ENCODE assay signal across 8 mouse cellular contexts in genomic region chr17:71474128-71474527, GRCm38 (mm10). TPM values are rescaled to one million over a fixed set of nuclear protein-coding genes. Genes with fewer than 3 reads are reported as not detected.
DNase-seq lines count a peak whose midpoint lies in the region; ATAC-seq and TF ChIP-seq lines count a peak whose summit lies in the region.

No protein-coding gene starts in this region.

- ATAC-seq in neural tube, embryonic 14.5 days (ENCODE audit: low read depth), result no peak

- 14% methylated on average over 8 of the region's 8 CpGs for WGBS in spleen, adult 2 months
- 13% methylated on average over 8 of the region's 8 CpGs for WGBS in neural tube, embryonic 14.5 days

- TF ChIP-seq CTCF in spleen, adult 2 months (IDR thresholded peaks at IDR 0.05; ENCODE audit: extremely low read depth, insufficient read depth, insufficient read length, insufficient replicate concordance), result no peak

- H3K4me1 ChIP-seq in spleen, adult 2 months (ENCODE audit: control insufficient read depth, insufficient read depth, insufficient read length), result peaks cover 7% of the 10 kb centered on the region
- peaks cover 8% of the 10 kb centered on the region for H3K4me1 ChIP-seq in neural tube, embryonic 14.5 days (ENCODE audit: control insufficient read depth, insufficient read depth, low read length)

- peak overlapping the region; percentile 95 for H3K4me3 ChIP-seq in spleen, adult 2 months (ENCODE audit: extremely low read depth, insufficient read depth, insufficient read length)
- H3K4me3 ChIP-seq in neural tube, embryonic 14.5 days (ENCODE audit: low read depth, low read length), result peak overlapping the region; percentile 92

- TF ChIP-seq POLR2A in spleen, adult 2 months (IDR thresholded peaks at IDR 0.05; ENCODE audit: low read depth, low read length), result no peak

- peak overlapping the region; percentile 88; the same call in 1 of the 2 replicates for H3K27ac ChIP-seq in spleen, adult 2 months (ENCODE audit: insufficient read depth, low read length)
- no peak overlapping the region for H3K27ac ChIP-seq in neural tube, embryonic 14.5 days (ENCODE audit: low read depth, low read length)

- H3K9me3 ChIP-seq in neural tube, embryonic 14.5 days (ENCODE audit: control insufficient read depth, low read length), result no peaks in the 10 kb centered on the region

- H3K36me3 ChIP-seq in spleen, adult 2 months (ENCODE audit: control insufficient read depth, insufficient read depth, low read length), result no peaks in the 10 kb centered on the region
- no peaks in the 10 kb centered on the region for H3K36me3 ChIP-seq in neural tube, embryonic 14.5 days (ENCODE audit: control insufficient read depth, insufficient read depth, low read length)

- peak; percentile 25 for DNase-seq in cerebellum, adult 11-12 months
- DNase-seq in cerebellum, postnatal 36 days, result no peak
- DNase-seq in spleen, adult 2 months (ENCODE audit: low read depth in 1 of 2, low spot score in 2 of 2), result no peak
- DNase-seq in spleen, postnatal 14 days (ENCODE audit: low spot score in 2 of 2), result no peak
- DNase-seq in induced T-regulatory cell, adult 2 months (ENCODE audit: low read depth), result peak; percentile 72
- DNase-seq in urinary bladder, adult 2 months (ENCODE audit: low spot score), result no peak
- no peak for DNase-seq in urinary bladder, postnatal 14 days (ENCODE audit: low spot score)

- H3K4me2 ChIP-seq in neural tube, embryonic 14.5 days (ENCODE audit: low read depth, low read length), result peak overlapping the region; percentile 84

- peak overlapping the region; percentile 97 for H3K9ac ChIP-seq in neural tube, embryonic 14.5 days (replicated peaks; ENCODE audit: low read depth, low read length)

- no peaks in the 10 kb centered on the region for H3K27me3 ChIP-seq in spleen, adult 2 months (ENCODE audit: control insufficient read depth, insufficient read depth, low read length)
- H3K27me3 ChIP-seq in neural tube, embryonic 14.5 days (ENCODE audit: control insufficient read depth, insufficient read depth, low read length), result no peaks in the 10 kb centered on the region

RNA-seq across cellular contexts. Expression of gene Smchd1, which starts 1.0 kb away (rescaled TPM):
- polyA plus RNA-seq in spleen, adult 2 months (2012; rRNA removed), result 12.3 and 14.3 TPM in 2 replicates
- polyA plus RNA-seq in neural tube, embryonic 14.5 days (2014; fragmentation: Nextera tagmentation; extraction: Ambion mirVana), result 63.8 and 70.4 TPM in 2 replicates
- 25.9 and 26.4 TPM in 2 replicates for polyA plus RNA-seq in urinary bladder, adult 2 months (2012; rRNA removed)

RNA-seq across cellular contexts. Expression of gene Gm4707, which starts 14.4 kb away (rescaled TPM):
- 1.5 and 1.7 TPM in 2 replicates for polyA plus RNA-seq in spleen, adult 2 months (2012; rRNA removed)
- polyA plus RNA-seq in neural tube, embryonic 14.5 days (2014; fragmentation: Nextera tagmentation; extraction: Ambion mirVana), result 2.2 and 2.5 TPM in 2 replicates
- polyA plus RNA-seq in urinary bladder, adult 2 months (2012; rRNA removed), result 0.47 and 1.2 TPM in 2 replicates

RNA-seq across cellular contexts. Expression of gene Ndc80, which starts 52.5 kb away (rescaled TPM):
- polyA plus RNA-seq in spleen, adult 2 months (2012; rRNA removed), result 0.46 and 0.48 TPM in 2 replicates
- polyA plus RNA-seq in neural tube, embryonic 14.5 days (2014; fragmentation: Nextera tagmentation; extraction: Ambion mirVana), result 3.1 and 4.2 TPM in 2 replicates
- 0.96 and 1.1 TPM in 2 replicates for polyA plus RNA-seq in urinary bladder, adult 2 months (2012; rRNA removed)

Comparison
In these comparisons a context has a peak if more than half of its experiments do, and no peak if none do; other contexts are left out.
1. DNase-seq: peak in cerebellum, adult 11-12 months (single experiment) and induced T-regulatory cell, adult 2 months (single experiment); none in cerebellum, postnatal 36 days (0 of 2), spleen, adult 2 months (0 of 2), spleen, postnatal 14 days (0 of 2), urinary bladder, adult 2 months (single experiment) and urinary bladder, postnatal 14 days (single experiment).